Mouse (Mus musculus) cerebellum, adult 2 months (tissue): ENCODE data around the gene Zfp362.

Experiments used
- CTCF ChIP-seq: fragments of 200-500 bp; IDR thresholded peaks from 2 replicates; pipeline ENCODE4 v1.5.1; 2011; ENCODE audit warnings: low read depth, mild to moderate bottlenecking, control low read depth, low read length, moderate library complexity, borderline replicate concordance; ENCODE audit not compliant: insufficient read depth
- POLR2A ChIP-seq: fragments of 200-500 bp; IDR thresholded peaks from 2 replicates; pipeline ENCODE4 v1.6.1; 2011; ENCODE audit warnings: low read length, control low read depth, borderline replicate concordance; ENCODE audit not compliant: insufficient read depth

GRCm38 (mm10) chr4:128784950-128785631, 20.8 kb downstream of the Zfp362 start:
- TF ChIP-seq CTCF (no peak), POLR2A (no peak)
